Mouse (Mus musculus) mature B cell (primary cell): ENCODE data around the gene Ppp1r36.
"Not testable (repeated sequence)": the region's sequence is repeated elsewhere in the genome, so short reads cannot be mapped to it uniquely, and the experiment has no call there.

Source experiments
- in situ Hi-C: fragments of 300-500 bp; cut with MboI; formaldehyde crosslinking; loops from 2 replicates; pipeline ENCODE4 v1.14.3; 2019

The Ppp1r36 gene

DNA sequence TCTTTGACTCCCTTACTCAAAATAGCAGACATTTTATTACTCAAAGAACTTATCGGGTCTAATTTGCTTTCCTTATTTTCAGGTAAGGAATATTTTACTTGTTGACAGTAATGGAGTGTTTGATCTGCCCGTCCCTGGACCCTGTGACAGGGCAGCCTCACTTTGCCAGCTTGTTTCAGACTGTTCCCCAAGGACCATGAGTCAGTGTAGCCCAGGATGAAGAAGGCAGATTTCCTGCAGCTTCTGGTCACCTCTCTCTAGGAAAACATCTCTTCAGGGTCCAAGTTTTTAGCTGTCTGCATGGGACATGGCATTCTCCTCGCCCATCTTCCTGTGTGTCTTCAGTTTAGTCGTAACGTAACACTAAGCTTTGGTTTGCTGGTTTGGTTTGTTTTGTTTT, 20.1 kb upstream of the Ppp1r36 start:
- in situ Hi-C loops, result no loop called here

DNA sequence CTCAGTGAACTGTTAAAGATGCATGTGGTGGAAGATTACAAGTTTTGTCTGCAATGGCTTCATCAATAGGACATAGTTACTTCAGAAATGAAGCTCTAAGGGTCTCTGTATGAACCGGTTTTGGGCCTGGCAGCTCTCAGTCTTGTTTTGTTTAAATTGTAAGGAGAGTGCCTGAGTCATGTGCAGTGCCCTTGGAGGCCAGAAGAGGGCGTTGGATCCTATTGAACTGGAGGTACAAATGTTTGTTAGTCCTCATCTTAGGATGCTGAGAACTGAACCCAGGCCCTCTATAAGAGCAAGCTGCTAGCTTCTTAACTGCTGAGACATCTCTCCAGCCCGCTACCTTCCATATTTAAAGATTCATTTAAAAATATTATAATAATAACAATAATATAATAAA, 15.7 kb upstream of the Ppp1r36 start:
- in situ Hi-C loops, result no loop called here

DNA sequence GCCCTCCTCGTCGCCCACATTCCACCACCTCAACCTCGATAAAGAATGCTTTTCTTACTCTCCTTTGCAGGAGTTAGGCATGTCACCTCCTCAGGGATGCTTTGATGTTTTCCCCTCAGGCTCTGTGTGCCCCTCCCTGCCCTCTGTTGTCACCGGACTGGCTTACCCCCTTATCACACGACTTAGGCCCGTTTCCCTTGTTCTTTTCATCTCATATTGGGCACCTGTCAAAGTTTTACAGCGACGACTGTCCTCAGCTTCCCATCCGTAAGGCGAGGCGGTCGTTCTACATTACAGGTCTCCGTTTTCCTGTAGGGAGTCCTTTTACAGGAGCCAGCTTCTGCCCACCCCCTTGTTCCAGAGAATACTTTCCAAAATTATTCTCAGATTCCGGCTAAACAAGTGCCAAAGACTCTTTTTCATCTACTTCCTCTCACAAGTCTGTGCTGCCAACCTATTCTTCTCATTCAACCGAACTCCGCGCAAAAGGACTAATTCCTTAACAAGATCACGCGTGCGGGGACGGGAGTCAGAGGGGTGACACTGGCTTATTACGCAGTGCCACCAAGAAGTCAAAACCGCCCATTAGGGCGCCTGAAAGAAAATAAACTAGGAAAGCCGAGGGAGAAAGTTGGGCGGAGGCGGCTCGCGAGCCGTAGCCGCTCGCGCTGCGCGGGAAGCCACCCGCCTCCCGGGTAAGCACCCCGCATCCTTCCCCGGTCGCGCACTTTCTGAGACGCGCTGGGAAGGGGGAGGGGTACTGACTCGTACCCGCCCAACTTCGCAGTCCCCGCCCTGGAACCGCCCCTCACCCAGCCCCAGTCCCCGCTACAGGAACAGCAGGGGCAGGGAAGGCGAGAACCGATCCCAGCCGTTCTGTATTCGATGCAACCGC, 14.1 kb upstream of the Ppp1r36 start:
- in situ Hi-C loops, result no loop called here

DNA sequence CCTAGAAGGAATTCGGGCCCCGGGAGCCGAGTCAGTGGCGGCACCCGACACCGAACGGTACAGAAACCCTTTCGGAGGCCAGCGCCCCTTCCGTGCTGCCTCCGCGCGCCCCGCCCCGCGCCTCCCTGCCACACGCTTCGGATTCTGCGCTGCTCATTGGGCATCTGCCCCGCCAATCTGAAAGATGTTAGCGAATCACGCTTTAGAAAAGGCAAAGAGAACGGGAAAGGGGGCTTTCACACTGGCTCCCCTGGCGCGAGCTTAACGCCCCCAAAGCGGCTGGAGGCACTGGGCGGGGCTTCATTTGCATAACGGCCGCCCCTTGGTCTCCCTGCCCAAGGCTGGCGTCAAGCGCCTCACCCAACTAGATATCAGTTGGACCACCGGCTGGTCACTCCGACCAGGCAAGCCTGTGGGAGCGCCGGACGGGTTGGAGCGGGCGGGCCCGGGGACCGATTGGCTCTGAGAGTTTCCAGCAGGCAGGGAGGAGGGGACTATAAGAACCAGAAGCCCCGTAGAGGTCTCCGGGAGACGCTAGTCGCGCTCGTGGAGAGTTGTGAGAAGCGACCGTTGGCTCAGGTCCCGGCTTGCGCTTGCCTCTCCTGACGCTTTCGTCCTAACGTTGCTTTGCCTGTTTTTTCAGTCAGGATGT, 13.3 kb upstream of the Ppp1r36 start, which contains the start of gene Hspa2:
Gene Hspa2, plus strand, starts transcription at position 291 of the 652 bp plus-strand sequence.
- in situ Hi-C loops, result no loop called here

GRCm38 (mm10) chr12:76404836-76405182, 12.5 kb upstream of the Ppp1r36 start:
- in situ Hi-C loops, result no loop called here

DNA sequence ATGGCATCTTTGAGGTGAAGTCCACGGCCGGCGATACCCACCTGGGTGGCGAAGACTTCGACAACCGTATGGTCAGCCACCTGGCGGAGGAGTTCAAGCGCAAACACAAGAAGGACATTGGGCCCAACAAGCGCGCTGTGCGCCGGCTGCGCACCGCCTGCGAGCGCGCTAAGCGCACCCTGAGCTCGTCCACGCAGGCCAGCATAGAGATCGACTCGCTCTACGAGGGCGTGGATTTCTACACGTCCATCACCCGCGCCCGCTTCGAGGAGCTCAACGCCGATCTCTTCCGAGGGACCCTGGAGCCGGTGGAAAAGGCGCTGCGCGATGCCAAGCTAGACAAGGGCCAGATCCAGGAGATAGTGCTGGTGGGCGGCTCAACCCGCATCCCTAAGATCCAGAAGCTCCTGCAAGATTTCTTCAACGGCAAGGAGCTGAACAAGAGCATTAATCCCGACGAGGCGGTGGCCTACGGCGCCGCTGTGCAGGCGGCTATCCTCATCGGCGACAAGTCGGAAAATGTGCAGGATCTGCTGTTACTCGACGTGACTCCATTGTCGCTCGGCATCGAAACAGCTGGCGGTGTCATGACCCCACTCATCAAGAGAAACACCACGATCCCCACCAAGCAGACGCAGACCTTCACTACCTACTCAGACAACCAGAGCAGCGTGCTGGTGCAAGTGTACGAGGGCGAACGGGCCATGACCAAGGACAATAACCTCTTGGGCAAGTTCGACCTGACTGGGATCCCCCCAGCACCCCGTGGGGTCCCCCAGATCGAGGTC, 12.0 kb upstream of the Ppp1r36 start:
- in situ Hi-C loops, result no loop called here

DNA sequence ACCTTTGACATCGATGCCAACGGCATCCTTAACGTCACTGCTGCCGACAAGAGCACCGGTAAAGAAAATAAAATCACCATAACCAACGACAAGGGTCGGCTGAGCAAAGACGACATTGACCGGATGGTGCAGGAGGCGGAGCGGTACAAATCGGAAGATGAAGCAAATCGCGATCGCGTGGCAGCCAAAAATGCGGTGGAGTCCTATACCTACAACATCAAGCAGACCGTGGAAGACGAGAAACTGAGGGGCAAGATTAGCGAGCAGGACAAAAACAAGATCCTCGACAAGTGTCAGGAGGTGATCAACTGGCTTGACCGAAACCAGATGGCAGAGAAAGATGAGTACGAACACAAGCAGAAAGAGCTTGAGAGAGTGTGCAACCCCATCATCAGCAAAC, 11.4 kb upstream of the Ppp1r36 start:
- in situ Hi-C loops, result no loop called here

DNA sequence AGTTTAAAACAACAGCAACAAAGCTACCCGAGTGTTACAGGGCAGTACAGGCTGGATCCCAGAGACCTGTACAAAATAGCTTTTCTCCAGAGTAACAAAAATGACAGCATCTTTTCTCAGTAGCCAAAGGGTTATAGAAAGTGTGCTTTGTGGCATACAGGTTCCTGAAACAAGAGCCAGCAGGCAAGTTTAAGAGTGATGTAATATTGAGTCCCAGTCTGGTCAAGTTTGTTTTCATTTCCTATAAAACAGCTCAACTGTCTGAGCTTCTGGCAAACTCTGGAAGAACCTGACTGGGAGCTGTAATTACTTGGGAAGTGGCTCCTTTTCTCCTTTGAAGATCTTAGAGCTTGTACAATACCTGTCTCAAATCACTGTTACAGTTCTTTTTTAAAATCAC, 10.2 kb upstream of the Ppp1r36 start:
- in situ Hi-C loops, result no loop called here

GRCm38 (mm10) chr12:76409166-76409565, 8.2 kb upstream of the Ppp1r36 start:
- in situ Hi-C loops, result no loop called here

GRCm38 (mm10) chr12:76415383-76416010, 1.8 kb upstream of the Ppp1r36 start:
- in situ Hi-C loops, result no loop called here

DNA sequence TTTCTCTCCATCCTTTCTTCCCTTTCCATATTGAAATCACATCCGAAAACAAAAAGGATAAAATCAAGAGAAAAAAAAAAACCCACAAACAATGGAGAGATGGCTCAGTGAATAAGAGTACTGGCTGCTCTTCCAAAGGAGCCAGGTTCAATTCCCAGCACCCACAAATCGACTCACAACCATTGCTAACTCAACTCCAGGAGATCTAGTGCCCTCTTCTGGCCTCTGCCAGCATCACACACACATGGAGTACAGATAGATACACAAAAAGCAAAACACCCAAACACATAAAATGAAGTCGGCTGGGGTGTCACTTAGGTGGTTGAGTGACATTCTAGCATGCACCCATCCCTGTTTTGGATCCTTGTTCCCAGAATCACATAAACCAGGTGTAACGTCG, 1.0 kb downstream of the Ppp1r36 start:
- in situ Hi-C loops, result no loop called here

DNA sequence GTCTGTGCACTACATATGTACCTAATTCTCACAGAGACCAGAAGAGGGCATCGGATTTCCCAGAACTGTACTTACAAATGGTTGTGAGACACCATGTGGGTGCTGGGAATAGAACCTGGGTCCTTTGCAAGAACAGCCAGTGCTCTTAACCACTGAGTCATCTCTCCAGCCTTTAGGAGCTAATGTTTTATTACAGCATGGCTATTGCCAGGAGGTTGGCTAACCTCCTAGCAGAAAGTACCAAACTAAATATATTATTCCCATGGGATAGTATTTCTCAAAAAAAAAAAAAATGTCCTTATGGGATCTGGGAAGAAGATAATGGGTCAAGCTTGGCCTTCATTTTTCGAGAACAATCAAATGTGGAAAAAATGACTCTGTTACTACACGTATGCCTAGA, 7.9 kb downstream of the Ppp1r36 start:
- in situ Hi-C loops, result no loop called here

DNA sequence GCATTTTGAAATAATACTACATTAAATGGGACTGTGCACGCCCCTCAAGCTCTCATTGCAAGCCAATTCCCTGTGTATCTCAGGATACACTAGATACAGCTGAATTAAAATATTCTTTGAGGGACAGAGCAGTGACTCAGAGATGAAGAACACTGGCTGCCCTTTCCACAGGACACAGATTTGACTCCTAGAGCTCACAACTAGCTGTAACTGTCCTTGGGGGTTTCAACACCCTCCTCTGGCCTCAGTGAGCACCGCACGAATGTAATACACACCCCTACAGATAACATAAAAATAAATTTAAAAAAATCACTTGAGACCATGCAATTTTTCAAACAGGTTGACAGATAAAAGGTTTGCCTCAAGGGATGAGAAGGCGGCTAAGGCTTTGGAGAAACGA, 10.2 kb downstream of the Ppp1r36 start:
- in situ Hi-C loops, result no loop called here

DNA sequence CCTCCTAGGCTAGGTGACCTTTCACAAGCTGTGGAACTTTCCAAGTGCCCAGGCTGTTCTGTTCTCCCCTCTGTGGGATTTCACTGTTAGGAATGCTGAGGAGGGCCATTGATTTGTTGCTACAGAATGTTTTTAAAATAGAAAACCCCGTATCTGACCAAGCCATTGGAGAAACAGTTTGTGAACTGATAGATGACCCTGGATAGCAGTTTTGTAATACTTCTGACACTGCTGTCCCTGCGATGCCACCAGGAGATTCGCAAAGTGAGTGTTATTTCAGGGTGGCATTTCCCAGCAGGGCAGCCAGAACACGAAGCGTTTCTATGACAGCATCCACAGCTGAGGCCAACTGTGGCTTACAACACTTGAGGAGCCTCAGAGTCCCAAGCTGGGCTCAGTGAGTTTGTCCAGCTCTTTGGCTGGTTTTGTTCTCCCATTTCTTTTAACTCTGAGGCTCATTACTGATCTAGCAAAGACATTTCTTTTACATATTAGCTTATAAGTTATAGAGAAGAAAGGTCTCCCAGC, 13.6 kb downstream of the Ppp1r36 start:
- in situ Hi-C loops, result no loop called here

- in situ Hi-C loops, result no loop called here
Observed at GRCm38 (mm10) chr12:76431431-76431830, 14.1 kb downstream of the Ppp1r36 start.

- in situ Hi-C loops, result no loop called here
Observed at GRCm38 (mm10) chr12:76434111-76434510, 16.8 kb downstream of the Ppp1r36 start.

GRCm38 (mm10) chr12:76435084-76435483, 17.7 kb downstream of the Ppp1r36 start:
- in situ Hi-C loops, result no loop called here

DNA sequence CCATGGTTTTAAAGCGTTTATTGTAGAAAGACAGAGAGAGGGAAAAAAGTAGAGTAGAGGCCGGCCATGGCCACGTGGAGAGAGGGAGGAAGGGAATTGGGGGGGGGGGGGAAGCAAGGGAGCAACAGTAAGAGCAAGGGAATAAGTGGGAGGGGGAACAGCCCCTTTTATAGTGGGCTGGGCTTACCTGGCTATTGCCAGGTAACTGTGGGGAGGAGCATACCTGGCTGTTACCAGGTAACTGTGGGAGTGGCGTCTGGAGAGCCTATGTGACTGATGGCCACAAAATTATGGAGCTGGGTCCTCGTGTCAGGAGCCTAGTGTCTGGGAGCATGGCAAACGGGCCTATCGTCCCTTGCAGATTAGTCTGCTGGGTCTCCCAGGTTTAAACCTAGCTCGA, 18.2 kb downstream of the Ppp1r36 start:
- in situ Hi-C loops, result no loop called here

DNA sequence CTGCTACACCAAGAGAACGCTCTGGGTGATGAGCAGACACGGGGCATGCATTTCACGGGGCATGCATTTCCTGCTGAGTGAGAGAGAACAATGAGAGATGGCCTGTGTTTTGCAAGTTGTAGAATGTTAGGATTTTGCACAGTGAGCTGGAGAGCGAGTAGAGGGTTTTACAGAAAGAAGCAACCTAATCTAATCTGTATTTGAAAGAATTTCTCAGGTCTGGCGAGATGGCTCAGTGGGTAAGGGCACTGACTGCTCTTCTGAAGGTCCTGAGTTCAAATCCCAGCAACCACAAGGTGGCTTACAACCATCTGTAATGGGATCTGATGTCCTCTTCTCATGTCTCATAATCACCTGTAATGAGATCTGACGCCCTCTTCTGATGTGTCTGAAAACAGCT, 26.1 kb downstream of the Ppp1r36 start:
- in situ Hi-C loops, result not testable (repeated sequence)

- in situ Hi-C loops, result no loop called here
Observed at GRCm38 (mm10) chr12:76444359-76444772, 27.0 kb downstream of the Ppp1r36 start.

GRCm38 (mm10) chr12:76444862-76445261, 27.5 kb downstream of the Ppp1r36 start:
- in situ Hi-C loops, result no loop called here

GRCm38 (mm10) chr12:76446201-76446600, 28.9 kb downstream of the Ppp1r36 start:
- in situ Hi-C loops, result no loop called here
